Mouse (Mus musculus) liver, adult 2 months (tissue): ENCODE measurements around the gene Dlx3. TPM values are rescaled to one million over a fixed set of nuclear protein-coding genes. Genes with fewer than 3 reads are reported as not detected.
A peak's percentile ranks its signal among the peaks of the same experiment; 100 is the strongest.

ENCODE experiments used
- DNase-seq: peaks from one replicate; pipeline ENCODE4 v3.0.0-alpha.2; 2011; ENCODE audit warnings: low read depth, low spot score; ENCODE audit errors: extremely low read depth
- H3K27ac ChIP-seq: fragments of 200-500 bp; replicated peaks from 2 replicates; pipeline ENCODE4 v1.5.1; 2012; ENCODE audit warnings: low read depth, mild to moderate bottlenecking, control low read depth, inconsistent platforms, low read length; ENCODE audit not compliant: insufficient read depth
- H3K27me3 ChIP-seq: fragments of 200-500 bp; 2 replicates; pipeline ENCODE4 v1.6.1; 2012; ENCODE audit warnings: mild to moderate bottlenecking, moderate library complexity, low read length, inconsistent platforms; ENCODE audit not compliant: control insufficient read depth, insufficient read depth
- H3K36me3 ChIP-seq: fragments of 200-500 bp; 2 replicates; pipeline ENCODE4 v1.6.1; 2012; ENCODE audit warnings: low read length, inconsistent platforms; ENCODE audit not compliant: control insufficient read depth, insufficient read depth
- H3K4me1 ChIP-seq: fragments of 200-500 bp; 2 replicates; pipeline ENCODE4 v1.6.1; 2011; ENCODE audit warnings: low read length; ENCODE audit not compliant: control insufficient read depth, insufficient read depth
- H3K4me3 ChIP-seq: fragments of 200-500 bp; 2 replicates; pipeline ENCODE4 v1.5.1; 2011; ENCODE audit warnings: low read depth, mild to moderate bottlenecking, control low read depth, low read length, moderate library complexity; ENCODE audit not compliant: insufficient read depth
- H3K79me2 ChIP-seq: fragments of 200-500 bp; 2 replicates; pipeline ENCODE4 v1.6.1; 2012; ENCODE audit warnings: inconsistent platforms, mild to moderate bottlenecking, low read length, moderate library complexity; ENCODE audit not compliant: control insufficient read depth, insufficient read depth
- H3K9ac ChIP-seq: fragments of 200-500 bp; 2 replicates; pipeline ENCODE4 v1.6.1; 2012; ENCODE audit warnings: low read depth, mild to moderate bottlenecking, control low read depth, inconsistent platforms, low read length
- CTCF ChIP-seq: fragments of 200-500 bp; IDR thresholded peaks from 2 replicates; pipeline ENCODE4 v1.5.1; 2011; ENCODE audit warnings: low read depth, low read length, control low read depth
- POLR2A ChIP-seq: fragments of 200-500 bp; IDR thresholded peaks from 2 replicates; pipeline ENCODE4 v1.6.1; 2011; ENCODE audit warnings: low read length, control low read depth; ENCODE audit not compliant: insufficient read depth; ENCODE audit errors: extremely low read depth
- WGBS: fragments of 180-500 bp; shearing (Covaris S2); methylation state at CpG from one replicate; pipeline ENCODE4 v1.1.7; 2018; 5-methylcytosine and 5-hydroxymethylcytosine counted together
- polyA plus RNA-seq: library from polyadenylated mRNA; depleted of rRNA; stranded (reverse); fragments of >200 nt; gene quantifications from 2 replicates; pipeline ENCODE4 v1.2.3, GENCODE M21; 2012; rRNA removed
- total RNA-seq: library from RNA; depleted of rRNA; stranded (reverse); fragments of >200 nt; gene quantifications from 2 replicates; pipeline ENCODE4 v1.2.3, GENCODE M21; 2014; rRNA removed

Dlx3 gene
- total and polyA plus RNA-seq, 2 experiments, result not detected

GRCm38 (mm10) chr11:95160693-95161092 lies 40.8 kb downstream of the Dlx3 start:
- Histone ChIP-seq H3K4me1 (peaks cover 2% of the 10 kb centered on the region; the same call in 1 of the 2 replicates), H3K27ac (no peak overlapping the region), H3K36me3 (no peaks in the 10 kb centered on the region), H3K79me2 (no peaks in the 10 kb centered on the region), H3K27me3 (no peaks in the 10 kb centered on the region), H3K4me3 (no peak overlapping the region), H3K9ac (no peak overlapping the region)
- peak; percentile 47; the same call in 1 of the 2 replicates for TF ChIP-seq CTCF
- TF ChIP-seq POLR2A, result no peak
- DNase-seq, result no peak
- 64% methylated on average over 7 of the region's 7 CpGs for WGBS

- Histone ChIP-seq H3K36me3 (no peaks in the 10 kb centered on the region), H3K4me3 (no peak overlapping the region), H3K9ac (no peak overlapping the region), H3K27ac (no peak overlapping the region), H3K27me3 (no peaks in the 10 kb centered on the region), H3K79me2 (no peaks in the 10 kb centered on the region), H3K4me1 (peaks cover 4% of the 10 kb centered on the region; the same call in 1 of the 2 replicates)
- WGBS, result 92% methylated on average over 4 of the region's 4 CpGs
- DNase-seq, result no peak
- TF ChIP-seq POLR2A (no peak), CTCF (no peak)
Observed at GRCm38 (mm10) chr11:95161708-95162107, 41.8 kb downstream of the Dlx3 start.

GRCm38 (mm10) chr11:95165857-95166256 lies 45.9 kb downstream of the Dlx3 start:
- H3K27ac ChIP-seq, result no peak overlapping the region
- no peaks in the 10 kb centered on the region for H3K79me2 ChIP-seq
- TF ChIP-seq CTCF, result no peak
- no peak for TF ChIP-seq POLR2A
- peak; percentile 43 for DNase-seq
- no peaks in the 10 kb centered on the region for H3K36me3 ChIP-seq
- no peak overlapping the region for H3K9ac ChIP-seq
- peaks cover 4% of the 10 kb centered on the region; the same call in 1 of the 2 replicates for H3K4me1 ChIP-seq
- H3K4me3 ChIP-seq, result no peak overlapping the region
- H3K27me3 ChIP-seq, result no peaks in the 10 kb centered on the region
- WGBS, result 71% methylated on average over 5 of the region's 5 CpGs

Other genes starting within 250 kb of the Dlx3 start
- 1.6 and 3.3 TPM in 2 replicates for gene Col1a1, start 183.9 kb upstream of the Dlx3 start, total RNA-seq
- 2.3 TPM in 2 replicates for gene Col1a1, start 183.9 kb upstream of the Dlx3 start, polyA plus RNA-seq
- gene Hils1, start 152.5 kb upstream of the Dlx3 start, total RNA-seq, result not detected in 2 replicates
- 0.19 TPM in 1 of 2 replicates, not detected in the other for gene Hils1, start 152.5 kb upstream of the Dlx3 start, polyA plus RNA-seq
- 0.09 TPM in 1 of 2 replicates, not detected in the other for gene Sgca, start 143.8 kb upstream of the Dlx3 start, total RNA-seq
- gene Sgca, start 143.8 kb upstream of the Dlx3 start, polyA plus RNA-seq, result not detected in 2 replicates
- gene Ppp1r9b, start 129.1 kb upstream of the Dlx3 start, total RNA-seq, result 2.6 and 4.0 TPM in 2 replicates
- 3.5 and 3.6 TPM in 2 replicates for gene Ppp1r9b, start 129.1 kb upstream of the Dlx3 start, polyA plus RNA-seq
- 0.13 and 0.18 TPM in 2 replicates for gene Samd14, start 110.2 kb upstream of the Dlx3 start, total RNA-seq
- gene Samd14, start 110.2 kb upstream of the Dlx3 start, polyA plus RNA-seq, result 0.13 and 0.29 TPM in 2 replicates
- gene Pdk2, start 78.8 kb upstream of the Dlx3 start, total RNA-seq, result 17.7 and 30.9 TPM in 2 replicates
- gene Pdk2, start 78.8 kb upstream of the Dlx3 start, polyA plus RNA-seq, result 101 and 125 TPM in 2 replicates
- 2.6 and 4.9 TPM in 2 replicates for gene Itga3, start 43.3 kb upstream of the Dlx3 start, total RNA-seq
- 5.7 and 10.0 TPM in 2 replicates for gene Itga3, start 43.3 kb upstream of the Dlx3 start, polyA plus RNA-seq
- 0.07 TPM in 1 of 2 replicates, not detected in the other for gene Dlx4, start 26.1 kb downstream of the Dlx3 start, total RNA-seq
- 0.21 and 0.29 TPM in 2 replicates for gene Dlx4, start 26.1 kb downstream of the Dlx3 start, polyA plus RNA-seq
- not detected in 2 replicates for gene Tac4, start 141.4 kb downstream of the Dlx3 start, total RNA-seq
- gene Tac4, start 141.4 kb downstream of the Dlx3 start, polyA plus RNA-seq, result not detected in 2 replicates
- 12.2 and 15.6 TPM in 2 replicates for gene Kat7, start 190.1 kb downstream of the Dlx3 start, total RNA-seq
- 12.9 and 13.1 TPM in 2 replicates for gene Kat7, start 190.1 kb downstream of the Dlx3 start, polyA plus RNA-seq
- gene Fam117a, start 216.9 kb downstream of the Dlx3 start, total RNA-seq, result 1.8 TPM in 2 replicates
- gene Fam117a, start 216.9 kb downstream of the Dlx3 start, polyA plus RNA-seq, result 6.4 and 7.4 TPM in 2 replicates